Mouse (Mus musculus): ENCODE measurements at regions not wholly inside any gene's neighbourhood (a gene's known extent, or its start where the extent isn't known, plus 50 kb on each side); places are given as distances from the start of the nearest gene placed in this dataset.

- 72% methylated on average over 5 of the region's 5 CpGs for WGBS
- DNase-seq, result no peak
- Histone ChIP-seq H3K27me3 (ENCODE audit: control insufficient read depth, insufficient read depth, low read length) (no peaks in the 10 kb centered on the region; the same call in 1 of the 2 replicates), H3K9ac (ENCODE audit: low read depth, low read length) (no peak overlapping the region), H3K4me3 (no peak overlapping the region), H3K4me1 (ENCODE audit: control insufficient read depth, insufficient read depth, low read length) (0 out of 2 replicates have a peak, but pooled peaks cover 1% of the 10 kb centered on the region), H3K36me3 (ENCODE audit: control insufficient read depth, insufficient read depth, low read length) (no peaks in the 10 kb centered on the region), H3K27ac (no peak overlapping the region), H3K79me2 (replicated peaks; ENCODE audit: control insufficient read depth, insufficient read depth, low read length) (no peaks in the 10 kb centered on the region)
- intact Hi-C loops (cut with DNase I), result no loop called here
- TF ChIP-seq EP300 (IDR thresholded peaks at IDR 0.05; ENCODE audit: insufficient read depth, low read depth, low read length), result no peak
- no peak for TF ChIP-seq CTCF (IDR thresholded peaks at IDR 0.05)
- no peak for TF ChIP-seq POLR2A (IDR thresholded peaks at IDR 0.05; ENCODE audit: insufficient read depth, low read depth, low read length)
These were observed 133.6 kb upstream of the Gm10181 start for GRCm38 (mm10) chr9:24955641-24956040.

GRCm38 (mm10) chr9:24956566-24956965 lies 132.7 kb upstream of the Gm10181 start:
- H3K27me3 ChIP-seq (ENCODE audit: control insufficient read depth, insufficient read depth, low read length), result no peaks in the 10 kb centered on the region; the same call in 1 of the 2 replicates
- H3K4me3 ChIP-seq, result no peak overlapping the region
- no peak overlapping the region for H3K9ac ChIP-seq (ENCODE audit: low read depth, low read length)
- TF ChIP-seq EP300 (IDR thresholded peaks at IDR 0.05; ENCODE audit: insufficient read depth, low read depth, low read length) (no peak), POLR2A (IDR thresholded peaks at IDR 0.05; ENCODE audit: insufficient read depth, low read depth, low read length) (no peak), CTCF (IDR thresholded peaks at IDR 0.05) (no peak)
- H3K27ac ChIP-seq, result no peak overlapping the region
- 0 out of 2 replicates have a peak, but pooled peaks cover 1% of the 10 kb centered on the region for H3K4me1 ChIP-seq (ENCODE audit: control insufficient read depth, insufficient read depth, low read length)
- 27% methylated on average over 7 of the region's 7 CpGs for WGBS
- H3K79me2 ChIP-seq (replicated peaks; ENCODE audit: control insufficient read depth, insufficient read depth, low read length), result no peaks in the 10 kb centered on the region
- H3K36me3 ChIP-seq (ENCODE audit: control insufficient read depth, insufficient read depth, low read length), result no peaks in the 10 kb centered on the region
- intact Hi-C loops (cut with DNase I), result no loop called here
- DNase-seq, result peak in 1 of 2 experiments; percentile 14

- intact Hi-C loops (cut with DNase I), result no loop called here
These were observed 125.9 kb upstream of the Gm10181 start for GRCm38 (mm10) chr9:24963290-24963689.

GRCm38 (mm10) chr9:24967571-24967970 lies 121.7 kb upstream of the Gm10181 start:
- H3K27ac ChIP-seq, result no peak overlapping the region
- intact Hi-C loops (cut with DNase I), result loop anchor here (5.0 kb wide), 1 partner anchor 280 kb away; no protein-coding TSS in a partner anchor
- no peak overlapping the region for H3K9ac ChIP-seq (ENCODE audit: low read depth, low read length)
- H3K4me3 ChIP-seq, result no peak overlapping the region
- peak; percentile 30; the same call in 1 of the 2 replicates for TF ChIP-seq CTCF (IDR thresholded peaks at IDR 0.05)
- no peak for TF ChIP-seq POLR2A (IDR thresholded peaks at IDR 0.05; ENCODE audit: insufficient read depth, low read depth, low read length)
- WGBS, result 72% methylated on average over 10 of the region's 10 CpGs
- no peaks in the 10 kb centered on the region for H3K4me1 ChIP-seq (ENCODE audit: control insufficient read depth, insufficient read depth, low read length)
- H3K27me3 ChIP-seq (ENCODE audit: control insufficient read depth, insufficient read depth, low read length), result no peaks in the 10 kb centered on the region
- peak in 1 of 2 experiments; percentile 10 for DNase-seq
- H3K36me3 ChIP-seq (ENCODE audit: control insufficient read depth, insufficient read depth, low read length), result no peaks in the 10 kb centered on the region
- no peaks in the 10 kb centered on the region for H3K79me2 ChIP-seq (replicated peaks; ENCODE audit: control insufficient read depth, insufficient read depth, low read length)

More at GRCm38 (mm10) chr9:24963290-24963689, 125.9 kb upstream of the Gm10181 start:
- Histone ChIP-seq H3K9ac (ENCODE audit: low read depth, low read length) (no peak overlapping the region), H3K36me3 (ENCODE audit: control insufficient read depth, insufficient read depth, low read length) (no peaks in the 10 kb centered on the region), H3K4me1 (ENCODE audit: control insufficient read depth, insufficient read depth, low read length) (no peaks in the 10 kb centered on the region), H3K79me2 (replicated peaks; ENCODE audit: control insufficient read depth, insufficient read depth, low read length) (no peaks in the 10 kb centered on the region), H3K27ac (no peak overlapping the region), H3K4me3 (no peak overlapping the region), H3K27me3 (ENCODE audit: control insufficient read depth, insufficient read depth, low read length) (no peaks in the 10 kb centered on the region)
- TF ChIP-seq CTCF (IDR thresholded peaks at IDR 0.05), result no peak
- TF ChIP-seq POLR2A (IDR thresholded peaks at IDR 0.05; ENCODE audit: insufficient read depth, low read depth, low read length), result no peak
- TF ChIP-seq EP300 (IDR thresholded peaks at IDR 0.05; ENCODE audit: insufficient read depth, low read depth, low read length), result no peak
- DNase-seq, result no peak
- 33% methylated on average over 1 of the region's 1 CpGs for WGBS

GRCm38 (mm10) chr9:24974021-24974741 lies 115.0 kb upstream of the Gm10181 start:
- H3K4me1 ChIP-seq (ENCODE audit: control insufficient read depth, insufficient read depth, low read length), result peaks cover 5% of the 10 kb centered on the region
- H3K27me3 ChIP-seq (ENCODE audit: control insufficient read depth, insufficient read depth, low read length), result no peaks in the 10 kb centered on the region
- H3K4me3 ChIP-seq, result no peak overlapping the region
- intact Hi-C loops (cut with DNase I), result loop anchor here (5.0 kb wide), 1 partner anchor 37 kb away; no protein-coding TSS in a partner anchor
- TF ChIP-seq EP300 (IDR thresholded peaks at IDR 0.05; ENCODE audit: insufficient read depth, low read depth, low read length) (peak; percentile 21; the same call in 1 of the 2 replicates), CTCF (IDR thresholded peaks at IDR 0.05) (no peak), POLR2A (IDR thresholded peaks at IDR 0.05; ENCODE audit: insufficient read depth, low read depth, low read length) (no peak)
- H3K36me3 ChIP-seq (ENCODE audit: control insufficient read depth, insufficient read depth, low read length), result peaks cover 3% of the 10 kb centered on the region; the same call in 1 of the 2 replicates
- no peaks in the 10 kb centered on the region for H3K79me2 ChIP-seq (replicated peaks; ENCODE audit: control insufficient read depth, insufficient read depth, low read length)
- H3K9ac ChIP-seq (ENCODE audit: low read depth, low read length), result no peak overlapping the region
- DNase-seq, result peak; percentile 62 to 81
- WGBS, result 8% methylated on average over 19 of the region's 19 CpGs
- peak overlapping the region; percentile 32 for H3K27ac ChIP-seq

GRCm38 (mm10) chr9:24982796-24983195 lies 106.4 kb upstream of the Gm10181 start:
- TF ChIP-seq CTCF (IDR thresholded peaks at IDR 0.05), result peak; percentile 49
- no peak for TF ChIP-seq EP300 (IDR thresholded peaks at IDR 0.05; ENCODE audit: insufficient read depth, low read depth, low read length)
- Histone ChIP-seq H3K27ac (no peak overlapping the region), H3K36me3 (ENCODE audit: control insufficient read depth, insufficient read depth, low read length) (no peaks in the 10 kb centered on the region), H3K4me3 (no peak overlapping the region), H3K9ac (ENCODE audit: low read depth, low read length) (no peak overlapping the region), H3K4me1 (ENCODE audit: control insufficient read depth, insufficient read depth, low read length) (no peaks in the 10 kb centered on the region), H3K27me3 (ENCODE audit: control insufficient read depth, insufficient read depth, low read length) (no peaks in the 10 kb centered on the region), H3K79me2 (replicated peaks; ENCODE audit: control insufficient read depth, insufficient read depth, low read length) (no peaks in the 10 kb centered on the region)
- DNase-seq, result no peak
- WGBS, result 72% methylated on average over 3 of the region's 3 CpGs
- intact Hi-C loops (cut with DNase I), result no loop called here

All from heart, adult 2 months (tissue).